Mouse (Mus musculus): Measurements from ENCODE around the gene Wdhd1. TPM values are rescaled to one million over a fixed set of nuclear protein-coding genes. Genes with fewer than 3 reads are reported as not detected.
A peak's percentile ranks its signal among the peaks of the same experiment; 100 is the strongest.

Gene Wdhd1
- polyA plus RNA-seq, 2 experiments, result 33.8 to 34.9 TPM

DNA sequence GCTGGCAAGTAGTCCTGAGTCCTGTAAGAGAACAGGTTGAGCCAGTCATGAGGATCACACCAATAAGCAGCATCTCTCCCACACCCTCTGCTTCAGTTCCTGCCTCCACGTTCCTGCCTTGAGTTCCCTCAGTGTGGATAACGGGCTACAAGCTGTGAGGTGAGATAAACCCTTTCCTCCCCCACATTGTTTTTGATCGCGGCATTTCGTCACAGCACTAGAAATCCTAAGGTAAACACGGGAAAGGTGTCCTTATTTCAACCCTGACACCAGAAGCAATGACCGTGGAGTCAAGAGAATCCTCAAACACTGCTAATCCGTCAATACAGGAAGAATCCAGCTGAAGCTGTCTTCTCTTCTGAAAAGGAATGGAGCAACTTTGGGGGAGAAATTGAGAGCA is 79.9 kb downstream of the Wdhd1 start:
- no peak for TF ChIP-seq EP300 (IDR thresholded peaks at IDR 0.05; ENCODE audit: low read depth)
- no peak for TF ChIP-seq CTCF (IDR thresholded peaks at IDR 0.05; ENCODE audit: low read depth)
- DNase-seq (ENCODE audit: low read depth in 3 of 3, low spot score in 3 of 3) (no peak), ATAC-seq (ENCODE audit: insufficient read depth) (no peak)
- Histone ChIP-seq H3K4me1 (replicated peaks; ENCODE audit: control insufficient read depth in 2 of 2, insufficient read depth in 2 of 2, low read length in 1 of 2) (peaks cover 0 to 2% of the 10 kb centered on the region in 2 experiments; a peak in 1 of 4 replicates), H3K27me3 (ENCODE audit: control insufficient read depth, insufficient read depth, low read length) (no peaks in the 10 kb centered on the region), H3K4me3 (ENCODE audit: insufficient read depth in 1 of 2, low read depth in 2 of 2, low read length in 2 of 2) (no peak overlapping the region), H3K9ac (replicated peaks) (no peak overlapping the region), H3K36me3 (replicated peaks; ENCODE audit: control insufficient read depth, insufficient read depth, low read depth) (no peaks in the 10 kb centered on the region), H3K9me3 (ENCODE audit: control insufficient read depth, low read length) (no peaks in the 10 kb centered on the region), H3K27ac (no peak overlapping the region), H3K4me2 (ENCODE audit: low read depth) (no peak overlapping the region)
- 47% methylated on average over 8 of the region's 8 CpGs for WGBS (ENCODE audit: insufficient replicate concordance)

DNA sequence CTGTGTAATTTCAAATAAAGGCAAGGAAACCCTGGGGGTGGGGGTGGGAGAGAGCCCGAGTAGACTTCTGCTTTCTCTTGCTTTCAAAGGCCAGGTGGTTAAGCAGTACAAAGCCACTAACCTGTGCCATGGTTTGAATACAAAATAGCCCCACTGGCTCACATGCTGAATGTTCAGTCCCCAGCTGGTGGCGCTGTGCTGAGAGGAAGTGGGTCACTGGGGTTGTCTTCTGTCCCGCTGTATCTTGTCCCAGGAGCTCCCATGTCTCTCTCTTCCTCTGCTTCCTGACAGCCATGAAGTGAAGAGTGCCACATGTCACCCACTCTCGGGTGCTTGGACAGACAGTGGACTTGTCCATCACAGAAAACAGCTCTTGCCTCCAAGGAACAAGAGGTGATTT is 82.6 kb downstream of the Wdhd1 start:
- Histone ChIP-seq H3K4me1 (replicated peaks; ENCODE audit: control insufficient read depth in 2 of 2, insufficient read depth in 2 of 2, low read length in 1 of 2) (peaks cover 0 to 5% of the 10 kb centered on the region in 2 experiments; a peak in 1 of 4 replicates), H3K9me3 (ENCODE audit: control insufficient read depth, low read length) (no peaks in the 10 kb centered on the region), H3K27me3 (ENCODE audit: control insufficient read depth, insufficient read depth, low read length) (no peaks in the 10 kb centered on the region), H3K9ac (replicated peaks) (no peak overlapping the region), H3K4me3 (ENCODE audit: insufficient read depth in 1 of 2, low read depth in 2 of 2, low read length in 2 of 2) (no peak overlapping the region), H3K4me2 (ENCODE audit: low read depth) (no peak overlapping the region), H3K36me3 (replicated peaks; ENCODE audit: control insufficient read depth, insufficient read depth, low read depth) (no peaks in the 10 kb centered on the region), H3K27ac (no peak overlapping the region)
- TF ChIP-seq CTCF (IDR thresholded peaks at IDR 0.05; ENCODE audit: low read depth) (peak; percentile 68), EP300 (IDR thresholded peaks at IDR 0.05; ENCODE audit: low read depth) (no peak)
- 29% methylated on average over 4 of the region's 4 CpGs for WGBS (ENCODE audit: insufficient replicate concordance)
- DNase-seq (ENCODE audit: low read depth in 3 of 3, low spot score in 3 of 3), result no peak
- no peak for ATAC-seq (ENCODE audit: insufficient read depth)

DNA sequence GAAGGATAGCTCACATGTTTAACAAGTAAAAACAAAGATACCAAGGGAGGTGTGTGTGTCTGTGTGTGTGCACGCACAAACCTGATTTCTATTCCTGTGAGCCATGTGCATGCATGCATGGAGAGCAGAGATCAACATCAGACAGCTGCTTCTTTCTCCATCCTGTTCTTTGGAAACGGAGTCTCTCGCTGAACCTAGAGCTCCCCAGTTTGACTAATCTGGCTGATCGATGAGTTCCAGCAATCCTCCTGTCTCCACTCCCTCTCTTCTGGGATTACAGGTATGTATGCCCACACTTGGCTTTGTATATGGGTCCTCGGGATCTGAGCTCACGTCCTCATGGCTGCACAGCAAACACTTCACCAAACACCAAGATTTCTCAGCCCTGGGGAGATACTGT is 83.2 kb downstream of the Wdhd1 start:
- Histone ChIP-seq H3K27me3 (ENCODE audit: control insufficient read depth, insufficient read depth, low read length) (peaks cover 1% of the 10 kb centered on the region), H3K9ac (replicated peaks) (no peak overlapping the region), H3K27ac (no peak overlapping the region), H3K4me3 (ENCODE audit: insufficient read depth in 1 of 2, low read depth in 2 of 2, low read length in 2 of 2) (no peak overlapping the region), H3K4me2 (ENCODE audit: low read depth) (no peak overlapping the region), H3K9me3 (ENCODE audit: control insufficient read depth, low read length) (no peaks in the 10 kb centered on the region), H3K36me3 (replicated peaks; ENCODE audit: control insufficient read depth, insufficient read depth, low read depth) (no peaks in the 10 kb centered on the region), H3K4me1 (replicated peaks; ENCODE audit: control insufficient read depth in 2 of 2, insufficient read depth in 2 of 2, low read length in 1 of 2) (peaks cover 0 to 5% of the 10 kb centered on the region in 2 experiments; a peak in 2 of 4 replicates)
- ATAC-seq (ENCODE audit: insufficient read depth) (no peak), DNase-seq (ENCODE audit: low read depth in 3 of 3, low spot score in 3 of 3) (no peak)
- no peak for TF ChIP-seq CTCF (IDR thresholded peaks at IDR 0.05; ENCODE audit: low read depth)
- no peak for TF ChIP-seq EP300 (IDR thresholded peaks at IDR 0.05; ENCODE audit: low read depth)
- WGBS (ENCODE audit: insufficient replicate concordance), result 76% methylated on average over 6 of the region's 6 CpGs

DNA sequence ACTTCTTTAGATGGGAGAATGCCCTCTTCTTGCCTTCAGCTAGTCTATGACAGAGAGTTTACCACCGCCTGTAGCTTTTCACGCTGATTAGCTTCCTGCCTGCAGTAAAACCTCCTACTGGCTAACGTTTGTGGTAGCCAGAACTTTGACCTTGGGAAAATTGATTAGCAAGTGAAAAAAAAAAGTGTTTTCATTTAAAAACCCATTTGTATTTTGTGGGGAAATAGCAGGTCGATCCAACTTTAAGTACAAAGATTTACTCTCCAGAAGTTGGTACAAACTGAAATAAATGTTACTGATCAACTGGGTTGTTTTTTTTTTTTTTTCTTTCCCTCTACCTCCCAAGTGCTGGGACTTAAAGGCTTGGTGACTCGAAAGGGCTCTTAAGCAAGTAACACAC is 84.8 kb downstream of the Wdhd1 start:
- Histone ChIP-seq H3K27ac (no peak overlapping the region), H3K27me3 (ENCODE audit: control insufficient read depth, insufficient read depth, low read length) (peaks cover 13% of the 10 kb centered on the region), H3K4me2 (ENCODE audit: low read depth) (no peak overlapping the region), H3K4me3 (ENCODE audit: insufficient read depth in 1 of 2, low read depth in 2 of 2, low read length in 2 of 2) (no peak overlapping the region), H3K9ac (replicated peaks) (no peak overlapping the region), H3K4me1 (replicated peaks; ENCODE audit: control insufficient read depth in 2 of 2, insufficient read depth in 2 of 2, low read length in 1 of 2) (peaks cover 5 to 8% of the 10 kb centered on the region in 2 experiments; a peak in 2 of 4 replicates), H3K9me3 (ENCODE audit: control insufficient read depth, low read length) (no peaks in the 10 kb centered on the region), H3K36me3 (replicated peaks; ENCODE audit: control insufficient read depth, insufficient read depth, low read depth) (no peaks in the 10 kb centered on the region)
- TF ChIP-seq CTCF (IDR thresholded peaks at IDR 0.05; ENCODE audit: low read depth) (no peak), EP300 (IDR thresholded peaks at IDR 0.05; ENCODE audit: low read depth) (no peak)
- DNase-seq (ENCODE audit: low read depth in 3 of 3, low spot score in 3 of 3), result no peak
- no peak for ATAC-seq (ENCODE audit: insufficient read depth)
- WGBS (ENCODE audit: insufficient replicate concordance), result 29% methylated on average over 5 of the region's 5 CpGs

Other genes with a start within 250 kb of the Wdhd1 start
- gene Gch1, start 87.4 kb downstream of the Wdhd1 start, polyA plus RNA-seq (2012; rRNA removed), result 1.9 and 2.4 TPM in 2 replicates
- 3.8 and 3.9 TPM in 2 replicates for gene Gch1, start 87.4 kb downstream of the Wdhd1 start, polyA plus RNA-seq (2014; fragmentation: Nextera tagmentation; extraction: Ambion mirVana)
- 3.8 and 5.2 TPM in 2 replicates for gene Socs4, start 74 bp upstream of the Wdhd1 start, polyA plus RNA-seq (2012; rRNA removed)
- gene Socs4, start 74 bp upstream of the Wdhd1 start, polyA plus RNA-seq (2014; fragmentation: Nextera tagmentation; extraction: Ambion mirVana), result 3.0 and 3.1 TPM in 2 replicates
- 19.1 TPM in 2 replicates for gene Mapk1ip1l, start 21.4 kb upstream of the Wdhd1 start, polyA plus RNA-seq (2012; rRNA removed)
- 26.3 and 30.7 TPM in 2 replicates for gene Mapk1ip1l, start 21.4 kb upstream of the Wdhd1 start, polyA plus RNA-seq (2014; fragmentation: Nextera tagmentation; extraction: Ambion mirVana)
- gene Lgals3, start 90.9 kb upstream of the Wdhd1 start, polyA plus RNA-seq (2012; rRNA removed), result 11.7 and 16.3 TPM in 2 replicates
- 27.4 and 40.5 TPM in 2 replicates for gene Lgals3, start 90.9 kb upstream of the Wdhd1 start, polyA plus RNA-seq (2014; fragmentation: Nextera tagmentation; extraction: Ambion mirVana)
- 35.3 and 42.5 TPM in 2 replicates for gene Dlgap5, start 141.6 kb upstream of the Wdhd1 start, polyA plus RNA-seq (2012; rRNA removed)
- gene Dlgap5, start 141.6 kb upstream of the Wdhd1 start, polyA plus RNA-seq (2014; fragmentation: Nextera tagmentation; extraction: Ambion mirVana), result 46.2 and 51.4 TPM in 2 replicates
- gene Fbxo34, start 173.6 kb upstream of the Wdhd1 start, polyA plus RNA-seq (2012; rRNA removed), result 20.2 and 24.4 TPM in 2 replicates
- gene Fbxo34, start 173.6 kb upstream of the Wdhd1 start, polyA plus RNA-seq (2014; fragmentation: Nextera tagmentation; extraction: Ambion mirVana), result 33.4 and 37.1 TPM in 2 replicates

Measured in liver, embryonic 14.5 days (tissue).